Mouse (Mus musculus) left cerebral cortex, postnatal 36 days (tissue): ENCODE results near the gene Gpank1. TPM values are rescaled to one million over a fixed set of nuclear protein-coding genes. Genes with fewer than 3 reads are reported as not detected.
A peak's percentile ranks its signal among the peaks of the same experiment; 100 is the strongest.

Experiments
- DNase-seq, 2 experiments: peaks; one replicate each; pipeline ENCODE4 v3.0.0; 2021 to 2022; ENCODE audit warnings: low spot score in 2 of 2, mixed read lengths in 1 of 2
- intact Hi-C: fragments of 180-260 bp; cut with DNase I; formaldehyde crosslinking; loops from one replicate; pipeline ENCODE4 v1.15.1; 2025
- total RNA-seq, 2 experiments: library from RNA; stranded (reverse); gene quantifications; 2 replicates each; pipeline ENCODE4 v1.2.3; 2021

Gpank1 gene
- total RNA-seq, 2 experiments from 2014 or later = 15.5 to 19.0 TPM

GRCm38 (mm10) chr17:35155451-35155850 lies 34.2 kb downstream of the Gpank1 start:
- intact Hi-C loops = no loop called here
- DNase-seq = no peak

DNA sequence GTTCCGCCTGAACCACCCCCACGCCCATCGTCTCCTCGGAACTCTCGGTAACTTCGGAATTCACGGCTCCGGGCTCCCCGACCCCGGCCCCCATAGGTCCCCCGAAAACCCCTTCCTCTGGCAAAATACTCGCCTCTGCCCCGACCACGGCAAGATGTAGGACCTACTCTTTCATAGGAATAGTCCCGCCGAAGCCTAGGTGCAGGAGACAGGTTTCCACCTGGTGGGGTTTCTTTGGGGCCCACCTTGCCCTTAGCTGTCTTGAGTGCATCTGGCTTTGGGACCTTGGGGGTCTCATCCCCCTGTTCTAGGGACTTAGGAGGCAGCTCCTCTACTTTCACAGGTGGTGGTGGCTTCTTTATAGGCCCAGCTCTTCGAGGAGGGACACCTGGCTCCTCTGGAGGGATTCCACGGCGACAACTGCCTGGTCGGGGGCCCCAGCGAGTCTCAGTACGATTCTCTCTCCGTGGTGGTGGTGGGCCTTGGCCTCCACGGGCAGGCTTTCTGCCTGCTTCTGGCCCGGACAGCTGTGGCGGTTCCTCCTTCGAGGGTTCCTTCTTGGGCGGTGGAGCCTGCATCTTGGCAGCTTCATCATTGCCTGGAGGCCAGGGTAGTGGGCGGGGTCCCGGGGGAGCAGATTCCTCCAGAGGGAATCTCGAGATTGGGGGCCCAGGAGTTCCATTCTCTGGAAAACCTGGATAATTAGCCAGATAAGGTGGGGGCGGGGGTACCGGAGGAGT lies 35.4 kb downstream of the Gpank1 start:
- intact Hi-C loops = no loop called here
- DNase-seq = no peak

DNA sequence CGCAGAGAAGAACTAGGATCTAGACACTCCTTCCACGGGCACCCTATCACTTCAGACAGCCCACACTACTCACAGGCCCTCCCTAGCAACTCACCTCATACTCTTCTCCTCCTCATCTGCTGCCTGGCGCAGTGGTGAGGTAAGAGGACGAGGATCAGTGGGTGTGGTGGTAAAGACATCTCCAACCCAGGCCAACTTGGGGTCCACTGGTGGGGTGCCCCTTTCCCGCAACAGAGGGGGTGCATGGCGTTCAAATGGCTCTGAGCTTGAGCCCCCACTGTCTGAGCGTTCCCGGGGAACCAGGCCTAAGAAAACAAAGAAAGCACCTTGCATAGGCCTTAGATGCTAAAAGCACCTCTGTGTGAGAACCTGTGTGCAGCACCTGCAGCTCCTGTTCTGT lies 36.0 kb downstream of the Gpank1 start:
- intact Hi-C loops = no loop called here

GRCm38 (mm10) chr17:35157661-35158175 lies 36.5 kb downstream of the Gpank1 start:
- intact Hi-C loops = no loop called here
- no peak for DNase-seq

More for the DNA sequence above, 36.0 kb downstream of the Gpank1 start:
- no peak for DNase-seq

DNA sequence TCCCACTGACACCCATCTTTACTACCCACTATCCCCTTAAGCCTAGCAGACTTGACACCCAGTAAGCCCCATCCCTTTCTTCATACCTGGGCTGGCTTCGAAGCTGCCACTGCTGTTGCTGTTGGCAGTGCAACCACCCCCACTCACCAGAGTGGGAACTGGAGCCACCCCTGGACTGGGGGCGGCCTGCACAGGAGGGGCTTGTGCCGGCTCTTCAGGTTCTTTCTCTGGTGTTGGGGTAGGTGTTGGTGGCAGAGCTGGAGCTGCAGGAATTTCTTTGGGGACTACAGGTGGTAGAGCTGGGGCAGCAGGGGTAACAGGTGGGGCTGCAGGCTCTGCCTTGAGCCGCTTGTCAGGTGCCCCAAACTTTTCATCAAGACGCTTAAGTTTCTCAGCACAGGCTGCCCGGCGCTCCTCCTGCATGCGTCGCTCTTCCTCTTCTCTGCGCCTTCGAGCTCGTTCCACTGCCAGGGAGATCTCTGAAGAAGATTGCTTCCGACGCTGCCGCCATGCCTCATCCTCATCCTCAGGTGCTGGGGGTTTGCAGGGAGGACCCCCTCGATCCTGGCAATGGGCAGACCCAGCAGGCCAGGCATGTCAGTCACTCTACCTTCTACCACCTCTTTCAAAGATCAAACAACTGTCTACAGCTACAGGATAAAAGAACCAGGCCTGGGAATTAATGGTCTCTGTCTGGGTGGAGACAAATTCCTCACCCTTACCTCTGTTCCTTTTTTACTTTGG lies 37.8 kb downstream of the Gpank1 start:
- intact Hi-C loops = no loop called here
- no peak for DNase-seq

- intact Hi-C loops = no loop called here
- DNase-seq = no peak
Observed at GRCm38 (mm10) chr17:35159638-35160037, 38.4 kb downstream of the Gpank1 start.

- DNase-seq = no peak
- intact Hi-C loops = no loop called here
Observed at GRCm38 (mm10) chr17:35161421-35161820, 40.2 kb downstream of the Gpank1 start.

DNA sequence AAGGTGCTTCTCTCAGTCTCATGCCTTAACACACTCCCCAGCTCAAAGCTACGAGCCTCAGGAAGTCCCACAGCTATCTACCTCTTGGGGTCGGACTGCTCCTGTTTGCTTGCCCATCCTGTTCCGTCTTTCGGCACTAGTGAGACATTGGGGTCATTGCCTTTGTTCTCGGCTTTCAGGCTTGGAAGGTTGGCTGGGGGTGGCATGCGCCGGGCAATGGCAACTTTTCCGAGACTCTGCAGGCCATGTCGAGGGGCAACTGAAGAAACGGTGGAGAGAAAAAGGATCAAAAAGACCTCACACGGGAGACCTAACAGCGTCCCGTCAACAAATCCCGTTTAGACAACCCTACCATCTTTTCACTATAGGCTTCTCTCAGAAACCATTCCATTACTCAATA lies 40.9 kb downstream of the Gpank1 start:
- no peak for DNase-seq
- intact Hi-C loops = no loop called here

DNA sequence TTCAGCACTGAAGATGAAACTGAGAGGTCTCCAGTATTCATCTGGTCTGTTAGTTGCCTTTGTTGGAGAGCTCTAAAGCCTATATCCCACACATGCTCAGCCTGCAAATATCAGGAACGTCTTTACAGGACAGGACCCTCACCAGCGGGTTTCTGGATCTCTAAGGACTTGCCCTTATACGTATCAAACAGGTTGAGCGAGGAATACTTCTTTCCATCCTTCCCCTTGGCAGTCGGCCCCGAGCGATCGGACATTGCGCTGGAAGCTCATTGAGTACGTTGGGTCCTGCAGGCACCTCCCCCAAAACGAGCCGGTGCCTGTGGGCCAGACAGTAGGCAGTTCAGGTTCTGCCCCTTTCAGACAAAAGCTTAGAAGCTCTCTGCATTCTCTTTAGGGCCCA lies 41.5 kb downstream of the Gpank1 start:
- no peak for DNase-seq
- intact Hi-C loops = no loop called here

DNA sequence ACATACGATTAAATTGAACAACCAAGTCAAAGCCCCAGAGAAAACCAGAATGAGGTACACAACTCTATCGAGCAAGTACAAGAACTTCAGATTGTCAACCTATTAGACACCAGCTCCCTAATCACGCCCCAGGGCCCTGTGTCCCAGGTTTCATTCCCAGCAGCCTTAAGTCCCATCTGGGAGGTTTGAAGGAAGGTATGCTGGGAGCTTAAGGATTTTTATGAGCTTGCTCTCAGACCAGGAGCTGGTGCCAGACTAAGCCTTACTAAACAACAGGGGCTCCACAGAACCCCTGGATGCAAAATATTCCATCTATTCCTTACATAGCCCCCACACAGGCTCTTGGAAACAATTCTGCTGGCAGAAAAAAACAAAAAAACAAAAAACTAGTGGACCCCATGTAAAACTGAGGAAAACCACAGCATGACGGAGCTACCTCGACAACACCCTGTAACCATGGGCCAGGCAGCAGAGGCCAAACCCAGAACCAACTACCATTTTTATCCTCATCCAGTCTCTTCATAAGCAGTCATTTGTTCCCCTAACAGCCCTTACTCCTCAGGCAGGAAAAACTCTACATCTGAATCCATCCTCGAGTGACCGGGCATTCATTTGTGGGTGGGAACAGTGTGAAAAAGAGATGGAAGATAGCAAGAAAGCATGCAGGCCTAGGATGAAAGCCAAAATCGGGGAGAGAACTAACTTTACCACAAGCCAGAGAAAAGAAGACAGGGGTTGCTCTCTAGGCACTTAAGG lies 42.2 kb downstream of the Gpank1 start:
- no peak for DNase-seq
- intact Hi-C loops = loop anchor here (1.0 to 2.0 kb wide), 2 partner anchors 28 to 73 kb away; partner anchors contain the start of gene Bag6

DNA sequence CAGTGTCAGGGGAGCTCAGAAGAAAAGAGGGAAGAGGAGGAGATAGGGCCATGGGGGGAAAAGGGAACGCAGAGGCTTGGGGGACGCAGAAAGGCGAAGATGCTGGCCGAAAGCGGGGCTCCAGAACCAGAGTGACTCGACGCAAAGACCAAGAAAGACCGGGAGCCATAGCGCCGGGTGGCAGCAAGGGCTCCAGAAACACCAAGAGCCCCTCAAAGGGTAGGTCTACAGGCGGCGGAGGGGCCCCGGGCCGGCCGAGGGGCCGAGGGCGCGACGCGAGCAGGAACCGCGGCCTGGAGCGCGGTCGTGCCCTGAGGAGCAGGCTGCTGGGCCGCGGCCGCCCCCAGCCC lies 42.9 kb downstream of the Gpank1 start:
- DNase-seq = no peak
- intact Hi-C loops = loop anchor here (1.0 to 2.0 kb wide), 2 partner anchors 29 to 73 kb away; partner anchors contain the start of gene Bag6

GRCm38 (mm10) chr17:35164568-35165450 lies 43.6 kb downstream of the Gpank1 start, which contains the start of gene Prrc2a:
Prrc2a (minus strand) TSS chr17:35164897.
- intact Hi-C loops = loop anchor here (1.0 to 2.0 kb wide), 2 partner anchors 30 to 72 kb away; partner anchors contain the start of gene Bag6
- peak; percentile 99 for DNase-seq

- intact Hi-C loops = loop anchor here (2.0 kb wide), 1 partner anchor 71 kb away; no protein-coding TSS in a partner anchor
- DNase-seq = no peak
Observed at GRCm38 (mm10) chr17:35165451-35166155, 44.3 kb downstream of the Gpank1 start.

GRCm38 (mm10) chr17:35166352-35167035 lies 45.2 kb downstream of the Gpank1 start:
- DNase-seq = peak in 1 of 2 experiments; percentile 46
- intact Hi-C loops = no loop called here

- intact Hi-C loops = no loop called here
- DNase-seq = no peak
Observed at GRCm38 (mm10) chr17:35167794-35168193, 46.5 kb downstream of the Gpank1 start.

DNA sequence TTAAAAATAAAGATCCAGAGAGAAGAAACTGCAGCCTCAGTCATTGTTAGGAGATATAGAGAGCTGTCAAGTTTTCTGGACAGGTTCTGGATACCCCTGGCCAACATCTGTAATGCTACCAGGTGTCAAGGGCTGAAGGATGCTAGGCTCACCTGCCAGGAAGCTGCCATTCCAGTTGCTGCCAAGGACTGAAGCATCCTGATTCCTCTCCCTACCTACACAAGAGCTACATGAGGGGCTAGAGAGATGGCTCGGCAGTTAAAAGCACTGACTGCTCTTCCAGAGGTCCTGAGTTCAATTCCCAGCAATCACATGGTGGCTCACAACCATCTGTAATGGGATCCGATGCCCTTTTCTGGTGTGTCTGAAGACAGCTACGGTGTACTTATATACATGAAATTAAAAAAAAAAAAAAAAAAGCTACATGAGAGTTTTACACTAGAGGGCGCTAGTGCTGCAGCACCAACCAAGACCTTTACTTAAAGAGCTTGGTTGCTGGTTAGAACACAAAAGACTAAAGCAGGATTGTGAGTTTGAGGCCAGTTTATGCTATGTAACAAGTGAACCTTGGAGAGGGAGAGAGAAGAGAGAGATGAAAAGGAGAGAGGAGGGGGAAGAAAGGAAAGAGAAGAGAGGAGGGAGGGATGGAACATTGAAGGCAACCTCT lies 47.4 kb downstream of the Gpank1 start:
- DNase-seq = no peak
- intact Hi-C loops = no loop called here
